In the genomic region with DNA sequence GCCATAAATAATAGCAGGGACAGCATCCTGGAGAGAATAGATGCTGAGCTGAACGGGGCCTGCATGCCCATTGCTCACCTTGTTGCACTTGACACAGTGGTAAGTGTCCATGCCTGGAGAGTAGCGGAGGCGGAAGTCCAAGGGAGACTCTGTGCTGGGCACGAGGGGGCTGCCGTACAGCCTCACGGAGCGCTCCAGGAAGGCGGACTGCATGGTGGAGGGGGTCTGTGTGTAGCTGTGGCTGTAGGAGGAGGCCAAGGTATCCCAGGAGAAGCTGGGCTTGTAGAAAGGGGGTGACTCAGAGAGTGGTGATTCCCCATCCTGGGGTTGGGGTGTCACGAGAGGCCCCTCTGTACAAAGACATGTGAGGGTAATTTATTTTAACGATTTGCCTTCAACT, we compare ENCODE assay signal across 30 mouse cellular contexts. TPM values are rescaled to one million over a fixed set of nuclear protein-coding genes. Genes with fewer than 3 reads are reported as not detected.
DNase-seq lines count a peak whose midpoint lies in the region; ATAC-seq and TF ChIP-seq lines count a peak whose summit lies in the region.
"Had no signal": no experiment of that assay in that cellular context is flagged by ENCODE, and none has a peak within 500 bp of the region (broad histone marks: within the 10 kb centered on the region; RNA-seq: fewer than 3 reads in every experiment).

No protein-coding gene starts in this region.

- H3K4me3 ChIP-seq in heart, embryonic 10.5 days = no peak overlapping the region
- peak overlapping the region; percentile 63; the same call in 1 of the 2 replicates for H3K4me3 ChIP-seq in G1E (ENCODE audit: low read depth, low read length)
- no peak overlapping the region for H3K4me3 ChIP-seq in liver, embryonic 11.5 days (ENCODE audit: low read depth, low read length)
- no peak overlapping the region for H3K4me3 ChIP-seq in liver, embryonic 15.5 days (replicated peaks)
- H3K4me3 ChIP-seq: embryonic facial prominence, embryonic 12.5 days; embryonic facial prominence, embryonic 15.5 days; forebrain, embryonic 13.5 days; heart, adult 2 months; hindbrain, embryonic 13.5 days; intestine, embryonic 15.5 days had no signal

- DNase-seq in heart, embryonic 10.5 days (ENCODE audit: low spot score) = no peak
- no peak for DNase-seq in heart, adult 11 months
- DNase-seq in G1E (ENCODE audit: low spot score) = no peak
- DNase-seq in liver, embryonic 11.5 days (ENCODE audit: low spot score) = no peak
- no peak for DNase-seq in thymus, postnatal 10 days (ENCODE audit: low spot score in 2 of 2)
- DNase-seq in right cerebral cortex, postnatal 10 days (ENCODE audit: low spot score in 2 of 2) = no peak
- DNase-seq: adrenal gland, adult 8-10 months; adrenal gland, postnatal 25 days; B cell, adult 2 months; cerebellum, adult 18-20 months; cerebellum, adult 9-10 months; cerebellum, postnatal 14 days; gastrocnemius, postnatal 25 days; heart, adult 2 months had no signal

- peaks cover 37% of the 10 kb centered on the region for H3K4me1 ChIP-seq in heart, embryonic 10.5 days
- peaks cover 98% of the 10 kb centered on the region for H3K4me1 ChIP-seq in G1E (ENCODE audit: insufficient read depth, low read depth, low read length)
- H3K4me1 ChIP-seq in liver, embryonic 11.5 days (replicated peaks; ENCODE audit: control insufficient read depth, insufficient read depth, low read length) = peaks cover 56% of the 10 kb centered on the region
- peaks cover 96% of the 10 kb centered on the region for H3K4me1 ChIP-seq in liver, embryonic 15.5 days (replicated peaks)
- H3K4me1 ChIP-seq: embryonic facial prominence, embryonic 15.5 days; intestine, embryonic 15.5 days had no signal

- WGBS in heart, embryonic 10.5 days = 93% methylated on average over 10 of the region's 10 CpGs
- WGBS in liver, embryonic 11.5 days = 86% methylated on average over 10 of the region's 10 CpGs
- 87% methylated on average over 10 of the region's 10 CpGs for WGBS in liver, embryonic 15.5 days (ENCODE audit: insufficient replicate concordance)

- H3K27me3 ChIP-seq in heart, embryonic 10.5 days (ENCODE audit: insufficient read depth, poor library complexity, severe bottlenecking) = peaks cover 13% of the 10 kb centered on the region; the same call in 1 of the 2 replicates
- H3K27me3 ChIP-seq in G1E (ENCODE audit: insufficient read depth, low read length) = no peaks in the 10 kb centered on the region
- no peaks in the 10 kb centered on the region for H3K27me3 ChIP-seq in liver, embryonic 11.5 days (replicated peaks; ENCODE audit: control insufficient read depth, insufficient read depth, low read length)
- no peaks in the 10 kb centered on the region for H3K27me3 ChIP-seq in liver, embryonic 15.5 days
- H3K27me3 ChIP-seq: embryonic facial prominence, embryonic 12.5 days; embryonic facial prominence, embryonic 15.5 days; forebrain, embryonic 13.5 days; intestine, embryonic 15.5 days had no signal

- no peaks in the 10 kb centered on the region for H3K9me3 ChIP-seq in heart, embryonic 10.5 days
- no peaks in the 10 kb centered on the region for H3K9me3 ChIP-seq in G1E (replicated peaks)
- no peaks in the 10 kb centered on the region for H3K9me3 ChIP-seq in liver, embryonic 11.5 days (ENCODE audit: control insufficient read depth, low read length)
- H3K9me3 ChIP-seq in liver, embryonic 15.5 days (replicated peaks) = no peaks in the 10 kb centered on the region
- H3K9me3 ChIP-seq: embryonic facial prominence, embryonic 12.5 days; embryonic facial prominence, embryonic 15.5 days; forebrain, embryonic 13.5 days; hindbrain, embryonic 13.5 days; intestine, embryonic 15.5 days had no signal

- peak overlapping the region; percentile 36; the same call in 1 of the 2 replicates for H3K27ac ChIP-seq in heart, embryonic 10.5 days
- H3K27ac ChIP-seq in liver, embryonic 11.5 days (ENCODE audit: low read depth, low read length) = 0 out of 2 replicates have a peak overlapping the region, but pooled peaks have one; percentile 16
- peak overlapping the region; percentile 97 for H3K27ac ChIP-seq in liver, embryonic 15.5 days (replicated peaks)
- H3K27ac ChIP-seq: embryonic facial prominence, embryonic 12.5 days; embryonic facial prominence, embryonic 15.5 days; forebrain, embryonic 13.5 days; heart, adult 2 months; hindbrain, embryonic 13.5 days; intestine, embryonic 15.5 days had no signal

- H3K36me3 ChIP-seq in heart, embryonic 10.5 days = no peaks in the 10 kb centered on the region
- H3K36me3 ChIP-seq in G1E (replicated peaks) = peaks cover 100% of the 10 kb centered on the region
- peaks cover 25% of the 10 kb centered on the region for H3K36me3 ChIP-seq in liver, embryonic 11.5 days (ENCODE audit: control insufficient read depth, insufficient read depth, low read length)
- peaks cover 88% of the 10 kb centered on the region for H3K36me3 ChIP-seq in liver, embryonic 15.5 days (replicated peaks)
- H3K36me3 ChIP-seq: embryonic facial prominence, embryonic 12.5 days; embryonic facial prominence, embryonic 15.5 days; hindbrain, embryonic 13.5 days; intestine, embryonic 15.5 days had no signal

- no peak for ATAC-seq in G1E (ENCODE audit: extremely low read depth, insufficient number of reproducible peaks, low FRiP score, poor library complexity, severe bottlenecking)
- no peak for ATAC-seq in liver, embryonic 11.5 days (replicated peaks; ENCODE audit: low FRiP score)
- ATAC-seq in liver, embryonic 15.5 days (ENCODE audit: insufficient read depth) = no peak
- ATAC-seq: activated CD4-positive, CD25-positive, alpha-beta regulatory T cell, adult 4 months; forebrain, embryonic 13.5 days; forebrain, embryonic 16.5 days; hindbrain, embryonic 16.5 days; intestine, embryonic 15.5 days had no signal

- no peak for TF ChIP-seq CTCF in G1E (IDR thresholded peaks at IDR 0.05; ENCODE audit: low read depth, low read length)

- no peak overlapping the region for H3K4me2 ChIP-seq in liver, embryonic 11.5 days
- no peak overlapping the region for H3K4me2 ChIP-seq in liver, embryonic 15.5 days
- H3K4me2 ChIP-seq: embryonic facial prominence, embryonic 12.5 days; embryonic facial prominence, embryonic 15.5 days; forebrain, embryonic 13.5 days; heart, embryonic 11.5 days; hindbrain, embryonic 13.5 days; intestine, embryonic 15.5 days had no signal

- H3K9ac ChIP-seq in liver, embryonic 11.5 days (ENCODE audit: low read depth, low read length) = no peak overlapping the region
- H3K9ac ChIP-seq in liver, embryonic 15.5 days = no peak overlapping the region
- H3K9ac ChIP-seq: embryonic facial prominence, embryonic 12.5 days; embryonic facial prominence, embryonic 15.5 days; forebrain, embryonic 13.5 days; hindbrain, embryonic 13.5 days; intestine, embryonic 15.5 days had no signal

RNA-seq across cellular contexts. Expression of a gene that starts 8.2 kb away (rescaled TPM):
- 11.0 and 12.2 TPM in 2 replicates for polyA plus RNA-seq in heart, embryonic 10.5 days (2016; fragmentation: Nextera tagmentation; extraction: Ambion mirVana)
- total RNA-seq in G1E (2014; fragmentation: Nextera tagmentation) = 537 and 588 TPM in 2 replicates
- total RNA-seq in G1E (2017) = 104 and 131 TPM in 2 replicates
- polyA plus RNA-seq in G1E (2012) = 649 and 739 TPM in 2 replicates
- 143 and 151 TPM in 2 replicates for polyA plus RNA-seq in liver, embryonic 11.5 days (2014; fragmentation: Nextera tagmentation; extraction: Ambion mirVana)
- polyA plus RNA-seq in liver, embryonic 15.5 days (2015; fragmentation: Nextera tagmentation; extraction: Ambion mirVana) = 88.2 and 91.9 TPM in 2 replicates
- total RNA-seq: adrenal gland, adult 8-10 months; adrenal gland, postnatal 25 days; gastrocnemius, adult 18-20 months; gastrocnemius, postnatal 25 days; heart, adult 2 months; heart, postnatal 25 days had no signal
- polyA plus RNA-seq: embryonic facial prominence, embryonic 15.5 days; forebrain, embryonic 16.5 days; hindbrain, embryonic 16.5 days had no signal

RNA-seq across cellular contexts. Expression of a gene that starts 27.4 kb away (rescaled TPM):
- polyA plus RNA-seq in heart, embryonic 10.5 days (2016; fragmentation: Nextera tagmentation; extraction: Ambion mirVana) = 17.8 and 23.8 TPM in 2 replicates
- 35.7 and 39.0 TPM in 2 replicates for total RNA-seq in G1E (2014; fragmentation: Nextera tagmentation)
- 22.1 and 26.6 TPM in 2 replicates for total RNA-seq in G1E (2017)
- polyA plus RNA-seq in G1E (2012) = 3.5 and 5.8 TPM in 2 replicates
- 20.7 and 21.3 TPM in 2 replicates for polyA plus RNA-seq in liver, embryonic 11.5 days (2014; fragmentation: Nextera tagmentation; extraction: Ambion mirVana)
- 8.9 and 10.0 TPM in 2 replicates for polyA plus RNA-seq in liver, embryonic 15.5 days (2015; fragmentation: Nextera tagmentation; extraction: Ambion mirVana)

RNA-seq across cellular contexts. Expression of a gene that starts 30.0 kb away (rescaled TPM):
- 37.0 and 45.2 TPM in 2 replicates for polyA plus RNA-seq in heart, embryonic 10.5 days (2016; fragmentation: Nextera tagmentation; extraction: Ambion mirVana)
- total RNA-seq in G1E (2014; fragmentation: Nextera tagmentation) (60.2 and 60.9 TPM in 2 replicates), G1E (2017) (16.6 and 19.0 TPM in 2 replicates)
- polyA plus RNA-seq in G1E (2012) = 19.6 and 26.0 TPM in 2 replicates
- 30.8 and 32.9 TPM in 2 replicates for polyA plus RNA-seq in liver, embryonic 11.5 days (2014; fragmentation: Nextera tagmentation; extraction: Ambion mirVana)
- 12.6 and 14.3 TPM in 2 replicates for polyA plus RNA-seq in liver, embryonic 15.5 days (2015; fragmentation: Nextera tagmentation; extraction: Ambion mirVana)

RNA-seq across cellular contexts. Expression of a gene that starts 50.4 kb away (rescaled TPM):
- not detected in 2 replicates for polyA plus RNA-seq in heart, embryonic 10.5 days (2016; fragmentation: Nextera tagmentation; extraction: Ambion mirVana)
- not detected in 2 replicates for total RNA-seq in G1E (2014; fragmentation: Nextera tagmentation)
- not detected in 2 replicates for total RNA-seq in G1E (2017)
- polyA plus RNA-seq in G1E (2012) = not detected in 2 replicates
- polyA plus RNA-seq in liver, embryonic 11.5 days (2014; fragmentation: Nextera tagmentation; extraction: Ambion mirVana) = not detected in 2 replicates
- 0.45 and 5.1 TPM in 2 replicates for polyA plus RNA-seq in liver, embryonic 15.5 days (2015; fragmentation: Nextera tagmentation; extraction: Ambion mirVana)
- total RNA-seq: adrenal gland, adult 8-10 months; CH12.LX; gastrocnemius, postnatal 25 days; heart, adult 2 months; heart, postnatal 25 days; hematopoietic stem cell, adult 5-6 weeks had no signal
- polyA plus RNA-seq: activated CD4-positive, CD25-positive, alpha-beta regulatory T cell, adult 4 months; embryonic facial prominence, embryonic 12.5 days; forebrain, embryonic 13.5 days; forebrain, embryonic 16.5 days; heart, adult 2 months; heart, embryonic 11.5 days; heart, embryonic 14.5 days; heart, postnatal 0 days; hindbrain, embryonic 16.5 days had no signal

Comparison
In these comparisons a context has a peak if more than half of its experiments do, and no peak if none do; other contexts are left out.
1. H3K27ac ChIP-seq: peak in every context shown above with its lines; median percentile 97 in liver, embryonic 15.5 days; 36 in heart, embryonic 10.5 days; 16 in liver, embryonic 11.5 days.